Mouse (Mus musculus) thymus, adult 2 months (tissue): ENCODE measurements around the gene Tmem266.

Source experiments
- CTCF ChIP-seq: fragments of 200-500 bp; IDR thresholded peaks from 2 replicates; pipeline ENCODE4 v1.5.1; 2012; ENCODE audit warnings: mild to moderate bottlenecking, control low read depth, low read length, moderate library complexity, borderline replicate concordance; ENCODE audit not compliant: control insufficient read depth, poor library complexity, insufficient read depth; ENCODE audit errors: extremely low read depth
- POLR2A ChIP-seq: fragments of 200-500 bp; IDR thresholded peaks from 2 replicates; pipeline ENCODE4 v1.6.1; 2012; ENCODE audit warnings: mild to moderate bottlenecking, low read length, control low read depth, moderate library complexity; ENCODE audit not compliant: control insufficient read depth, poor library complexity, insufficient read depth; ENCODE audit errors: extremely low read depth

DNA sequence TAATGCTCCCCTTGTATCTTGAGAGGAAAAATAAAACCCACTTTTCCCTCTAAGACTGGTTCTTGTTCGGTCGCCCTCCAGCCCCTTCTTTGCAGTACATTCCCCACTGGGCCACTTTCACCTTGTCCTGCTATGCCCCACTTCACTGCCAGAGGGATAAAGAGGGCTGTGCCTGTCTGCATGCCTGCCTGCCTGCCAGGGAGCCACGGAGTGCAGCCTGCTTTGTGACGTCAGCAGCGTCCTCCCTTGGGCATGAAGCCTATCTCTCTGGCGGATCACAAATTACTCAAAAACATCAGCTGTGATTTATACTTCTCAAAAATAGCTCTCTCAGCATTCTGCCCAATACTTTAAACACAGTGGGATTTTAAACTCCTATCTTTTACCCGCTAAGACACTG is 6.2 kb downstream of the Tmem266 start:
- TF ChIP-seq CTCF (no peak), POLR2A (no peak)
